Mouse (Mus musculus): ENCODE measurements at regions not wholly inside any gene's neighbourhood (a gene's known extent, or its start where the extent isn't known, plus 50 kb on each side); places are given as distances from the start of the nearest gene placed in this dataset.

GRCm38 (mm10) chr7:71507379-71507778, 156.1 kb upstream of the Gm10295 start:
- Histone ChIP-seq H3K9ac (ENCODE audit: insufficient read depth, low read depth) (no peak overlapping the region), H3K9me3 (replicated peaks; ENCODE audit: low read length) (peaks cover 33% of the 10 kb centered on the region), H3K4me3 (replicated peaks in 1 of 3; ENCODE audit: low read depth in 2 of 3, low read length in 2 of 3, poor library complexity in 1 of 3) (no peak overlapping the region), H3K27ac (ENCODE audit: insufficient read depth, low read depth) (no peak overlapping the region), H3K79me2 (replicated peaks; ENCODE audit: control insufficient read depth, extremely low read depth, insufficient read depth, poor library complexity, severe bottlenecking) (no peaks in the 10 kb centered on the region), H3K4me2 (ENCODE audit: insufficient read depth, low read depth, poor library complexity, severe bottlenecking) (no peak overlapping the region), H3K4me1 (ENCODE audit: control insufficient read depth in 1 of 2, insufficient read depth in 2 of 2) (no peaks in the 10 kb centered on the region), H3K36me3 (replicated peaks in 1 of 2; ENCODE audit: control insufficient read depth in 1 of 2, insufficient read depth in 1 of 2, low read length in 1 of 2) (no peaks in the 10 kb centered on the region), H3K27me3 (replicated peaks) (no peaks in the 10 kb centered on the region)
- dilution Hi-C loops (cut with MboI; ENCODE audit: extremely low pct_ligation_motif_present, extremely low pct_unique_long_range_greater_than_20kb, low sequenced_read_pairs), result no loop called here
- in situ Hi-C loops (cut with MboI; ENCODE audit: low pct_ligation_motif_present, low pct_unique_long_range_greater_than_20kb, low sequenced_read_pairs), result no loop called here
- no peak for DNase-seq (ENCODE audit: extremely low read depth)
- TF ChIP-seq RAD21 (IDR thresholded peaks at IDR 0.05; ENCODE audit: low read depth, low read length), result no peak
- TF ChIP-seq CTCF (conservative IDR thresholded peaks at IDR 0.05 in 1 of 2, IDR thresholded peaks at IDR 0.05 in 1 of 2; ENCODE audit: low read depth in 2 of 2, low read length in 2 of 2), result no peak
- TF ChIP-seq USF1 (IDR thresholded peaks at IDR 0.05; ENCODE audit: low read depth, low read length), result no peak
- no peak for TF ChIP-seq HCFC1 (IDR thresholded peaks at IDR 0.05; ENCODE audit: low read depth, low read length)
- TF ChIP-seq MAZ (IDR thresholded peaks at IDR 0.05; ENCODE audit: low read depth, low read length), result no peak
- TF ChIP-seq CHD1 (IDR thresholded peaks at IDR 0.05; ENCODE audit: low read depth, low read length), result no peak
- no peak for TF ChIP-seq CHD2 (IDR thresholded peaks at IDR 0.05; ENCODE audit: low read length)
- no peak for TF ChIP-seq JUN (IDR thresholded peaks at IDR 0.05; ENCODE audit: insufficient read depth, low read depth, low read length)
- TF ChIP-seq MXI1 (IDR thresholded peaks at IDR 0.05; ENCODE audit: low read depth, low read length), result no peak
- no peak for TF ChIP-seq GABPA (IDR thresholded peaks at IDR 0.05; ENCODE audit: insufficient replicate concordance, low read depth, low read length)
- no peak for TF ChIP-seq EP300 (IDR thresholded peaks at IDR 0.05; ENCODE audit: low read length)
- no peak for TF ChIP-seq TCF12 (IDR thresholded peaks at IDR 0.05; ENCODE audit: low read depth, low read length)
- TF ChIP-seq SIN3A (IDR thresholded peaks at IDR 0.05; ENCODE audit: low read length), result no peak
- TF ChIP-seq E2F4 (IDR thresholded peaks at IDR 0.05; ENCODE audit: insufficient replicate concordance, low read depth, low read length), result no peak
- TF ChIP-seq UBTF (IDR thresholded peaks at IDR 0.05; ENCODE audit: low read depth, low read length), result no peak
- no peak for TF ChIP-seq NRF1 (IDR thresholded peaks at IDR 0.05; ENCODE audit: low read depth, low read length)

DNA sequence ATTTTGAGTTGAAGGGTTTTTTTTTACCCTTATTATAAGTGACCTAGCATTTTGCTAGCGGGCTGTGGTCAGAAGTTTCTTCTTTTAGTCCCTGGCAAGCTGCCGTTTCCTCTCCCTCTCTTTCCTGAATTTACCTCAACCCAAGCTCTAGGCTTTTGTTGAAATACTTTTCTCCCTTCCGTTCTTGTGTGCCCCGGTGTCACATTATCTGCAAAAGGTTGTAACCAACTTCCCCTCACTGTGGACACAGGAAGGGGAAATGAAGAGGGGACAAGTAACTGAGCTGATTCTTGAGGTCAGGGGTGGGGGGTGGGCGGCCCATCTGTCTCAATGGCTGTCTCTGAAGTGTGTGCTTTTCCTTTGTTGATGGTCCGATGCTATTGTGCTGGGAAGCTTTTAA, 149.4 kb upstream of the Gm10295 start:
- no peak for DNase-seq (ENCODE audit: extremely low read depth)

More for the DNA sequence above, 149.4 kb upstream of the Gm10295 start:
- Histone ChIP-seq H3K27ac (ENCODE audit: insufficient read depth, low read depth) (no peak overlapping the region), H3K27me3 (replicated peaks) (no peaks in the 10 kb centered on the region), H3K4me1 (ENCODE audit: control insufficient read depth in 1 of 2, insufficient read depth in 2 of 2) (no peaks in the 10 kb centered on the region), H3K9ac (ENCODE audit: insufficient read depth, low read depth) (no peak overlapping the region), H3K79me2 (replicated peaks; ENCODE audit: control insufficient read depth, extremely low read depth, insufficient read depth, poor library complexity, severe bottlenecking) (no peaks in the 10 kb centered on the region), H3K4me2 (ENCODE audit: insufficient read depth, low read depth, poor library complexity, severe bottlenecking) (no peak overlapping the region), H3K36me3 (replicated peaks in 1 of 2; ENCODE audit: control insufficient read depth in 1 of 2, insufficient read depth in 1 of 2, low read length in 1 of 2) (no peaks in the 10 kb centered on the region), H3K4me3 (replicated peaks in 1 of 3; ENCODE audit: low read depth in 2 of 3, low read length in 2 of 3, poor library complexity in 1 of 3) (no peak overlapping the region), H3K9me3 (replicated peaks; ENCODE audit: low read length) (peaks cover 57% of the 10 kb centered on the region)
- no peak for TF ChIP-seq CHD1 (IDR thresholded peaks at IDR 0.05; ENCODE audit: low read depth, low read length)
- dilution Hi-C loops (cut with MboI; ENCODE audit: extremely low pct_ligation_motif_present, extremely low pct_unique_long_range_greater_than_20kb, low sequenced_read_pairs), result no loop called here
- in situ Hi-C loops (cut with MboI; ENCODE audit: low pct_ligation_motif_present, low pct_unique_long_range_greater_than_20kb, low sequenced_read_pairs), result no loop called here

Measured in CH12.LX (cell line).